Mouse (Mus musculus) bone marrow, adult 2 months (tissue): Measurements from ENCODE around the gene Stag1.

Experiments
- CTCF ChIP-seq: fragments of 200-500 bp; IDR thresholded peaks from 2 replicates; pipeline ENCODE4 v1.5.1; 2011; ENCODE audit warnings: low read length, control low read depth; ENCODE audit not compliant: control insufficient read depth, insufficient read depth
- POLR2A ChIP-seq: fragments of 200-500 bp; IDR thresholded peaks from 2 replicates; pipeline ENCODE4 v1.6.1; 2011; ENCODE audit warnings: low read depth, mild to moderate bottlenecking, control low read depth, low read length, borderline replicate concordance; ENCODE audit not compliant: control insufficient read depth

DNA sequence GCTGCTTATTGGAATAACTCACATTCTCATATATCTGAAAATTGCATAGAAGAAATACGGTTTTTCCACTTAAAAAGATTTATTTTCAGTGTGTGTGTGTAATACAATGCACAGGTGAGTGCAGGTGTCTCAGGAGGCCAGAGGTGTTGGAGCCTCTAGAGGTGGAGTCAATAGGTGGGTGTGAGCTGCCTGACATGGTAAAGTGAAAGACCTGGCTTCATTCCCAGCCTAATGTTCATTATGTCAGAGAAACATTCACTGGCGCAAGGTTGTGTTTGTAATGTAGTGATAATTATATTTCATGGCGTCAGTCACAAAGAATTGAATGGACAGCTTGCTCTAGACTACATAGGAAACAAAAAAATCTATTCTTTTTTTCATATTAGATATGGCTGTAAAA lies 56.5 kb downstream of the Stag1 start:
- TF ChIP-seq CTCF (no peak), POLR2A (no peak)
